Mouse (Mus musculus) cerebellum, postnatal 36 days (tissue): ENCODE measurements around the gene Atp2c1.

Experiments used
- DNase-seq, 2 experiments: peaks; one replicate each; pipeline ENCODE4 v3.0.0; 2021 to 2022; ENCODE audit warnings: mixed read lengths in 2 of 2

The Atp2c1 gene

GRCm38 (mm10) chr9:105363520-105364231 is 163.4 kb downstream of the Atp2c1 start:
- DNase-seq = no peak

DNA sequence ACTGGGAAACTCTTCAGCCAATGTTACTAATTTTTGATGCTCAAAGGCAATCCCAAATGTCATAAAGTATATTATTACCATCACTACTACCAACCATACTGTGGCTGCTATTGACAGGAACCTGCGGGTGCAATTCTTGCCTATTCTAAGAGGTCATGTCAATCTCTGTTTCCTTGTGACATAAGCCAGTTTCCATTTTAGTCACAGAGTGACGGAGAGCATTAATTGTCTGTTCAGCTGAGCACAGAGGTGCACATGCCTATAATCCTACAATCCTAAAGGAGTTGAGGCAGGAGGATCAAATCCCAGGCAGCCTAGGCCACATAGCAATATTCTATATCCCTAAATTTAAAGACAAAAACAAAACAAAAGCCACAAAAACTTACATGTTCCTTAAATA is 164.9 kb downstream of the Atp2c1 start:
- no peak for DNase-seq
